Mouse (Mus musculus) lung, postnatal 0 days (tissue): Measurements from ENCODE around the gene Pnrc2. TPM values are rescaled to one million over a fixed set of nuclear protein-coding genes. Genes with fewer than 3 reads are reported as not detected.

Experiments used
- ATAC-seq: fragments of 200-750 bp; cut with Nextera tagmentation; 2 replicates; pipeline ENCODE4 v1.8.0; 2017; ENCODE audit warnings: moderate library complexity
- DNase-seq: peaks from one replicate; pipeline ENCODE4 v3.0.0-alpha.2; 2016; ENCODE audit warnings: low spot score
- H3K27ac ChIP-seq: fragments of 300-500 bp; sonication (generic); 2 replicates; pipeline ENCODE4 v1.5.1; 2014; ENCODE audit warnings: antibody characterized with exemption, mild to moderate bottlenecking, low read length, mixed read lengths
- H3K27me3 ChIP-seq: fragments of 300-500 bp; sonication (generic); replicated peaks from 2 replicates; pipeline ENCODE4 v1.6.1; 2014; ENCODE audit warnings: low read length, mixed read lengths; ENCODE audit not compliant: insufficient read depth
- H3K36me3 ChIP-seq: fragments of 300-500 bp; sonication (generic); 2 replicates; pipeline ENCODE4 v1.6.1; 2014; ENCODE audit warnings: low read length, mixed read lengths; ENCODE audit not compliant: insufficient read depth
- H3K4me1 ChIP-seq: fragments of 300-500 bp; sonication (generic); 2 replicates; pipeline ENCODE4 v1.6.1; 2014; ENCODE audit warnings: antibody characterized with exemption, low read depth, low read length, mixed read lengths; ENCODE audit not compliant: insufficient read depth
- H3K4me2 ChIP-seq: fragments of 300-500 bp; sonication (generic); replicated peaks from 2 replicates; pipeline ENCODE4 v1.6.1; 2014; ENCODE audit warnings: low read depth, mild to moderate bottlenecking, low read length, moderate library complexity, mixed read lengths
- H3K4me3 ChIP-seq: fragments of 300-500 bp; sonication (generic); 2 replicates; pipeline ENCODE4 v1.5.1; 2014; ENCODE audit warnings: low read depth, low read length
- H3K9ac ChIP-seq: fragments of 300-500 bp; sonication (generic); replicated peaks from 2 replicates; pipeline ENCODE4 v1.6.1; 2014; ENCODE audit warnings: low read depth, mild to moderate bottlenecking
- H3K9me3 ChIP-seq: fragments of 300-500 bp; sonication (generic); 2 replicates; pipeline ENCODE4 v1.6.1; 2016; ENCODE audit warnings: low read length, mixed read lengths
- CTCF ChIP-seq: IDR thresholded peaks from 2 replicates; pipeline ENCODE4 v1.5.1; 2016; ENCODE audit warnings: antibody characterized with exemption, mild to moderate bottlenecking
- EP300 ChIP-seq: IDR thresholded peaks from 2 replicates; pipeline ENCODE4 v1.6.1; 2016; ENCODE audit warnings: antibody characterized with exemption, mild to moderate bottlenecking, control low read depth
- WGBS: fragments of 180-500 bp; shearing (Covaris S2); extraction: QIAGEN DNeasy Blood & Tissue Kit; methylation state at CpG from one replicate; pipeline ENCODE4 v1.1.7; 2014; 5-methylcytosine and 5-hydroxymethylcytosine counted together
- polyA plus RNA-seq: library from polyadenylated mRNA; unstranded; fragments of >200 nt; fragmentation: Nextera tagmentation; extraction: Ambion mirVana; gene quantifications from 2 replicates; pipeline ENCODE4 v1.2.1, GENCODE M21; 2015

Gene Pnrc2
- polyA plus RNA-seq, 1 experiment from 2014 or later = 139 TPM

DNA sequence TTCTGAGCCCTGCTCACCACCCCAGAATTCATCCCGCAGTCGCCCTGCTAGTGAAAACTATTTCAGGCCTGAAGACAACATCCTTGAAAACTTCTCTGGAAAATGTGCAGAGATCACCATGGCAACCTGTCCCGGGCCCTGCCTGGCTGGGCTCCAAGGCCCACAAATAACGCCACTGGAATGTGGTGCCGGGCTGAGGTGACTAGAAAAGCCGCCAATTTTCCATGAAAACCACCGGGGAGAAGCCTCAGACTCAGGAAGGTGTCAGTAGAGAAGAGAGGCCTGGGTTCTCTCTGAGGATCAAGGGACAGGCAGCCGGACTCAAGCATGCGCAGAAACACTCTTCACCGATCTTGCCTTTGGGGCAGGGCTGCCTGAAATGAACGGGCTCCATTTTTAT is 45.2 kb downstream of the Pnrc2 start:
- H3K9me3 ChIP-seq = no peaks in the 10 kb centered on the region
- peak overlapping the region; percentile 84 for H3K27ac ChIP-seq
- peak; percentile 81 for ATAC-seq
- DNase-seq = peak; percentile 95
- H3K27me3 ChIP-seq = no peaks in the 10 kb centered on the region
- TF ChIP-seq CTCF (no peak), EP300 (peak; percentile 76)
- peaks cover 7% of the 10 kb centered on the region; the same call in 1 of the 2 replicates for H3K4me1 ChIP-seq
- H3K9ac ChIP-seq = no peak overlapping the region
- no peaks in the 10 kb centered on the region for H3K36me3 ChIP-seq
- WGBS = 15% methylated on average over 11 of the region's 11 CpGs
- no peak overlapping the region for H3K4me3 ChIP-seq
- peak overlapping the region; percentile 30; the same call in 1 of the 2 replicates for H3K4me2 ChIP-seq

DNA sequence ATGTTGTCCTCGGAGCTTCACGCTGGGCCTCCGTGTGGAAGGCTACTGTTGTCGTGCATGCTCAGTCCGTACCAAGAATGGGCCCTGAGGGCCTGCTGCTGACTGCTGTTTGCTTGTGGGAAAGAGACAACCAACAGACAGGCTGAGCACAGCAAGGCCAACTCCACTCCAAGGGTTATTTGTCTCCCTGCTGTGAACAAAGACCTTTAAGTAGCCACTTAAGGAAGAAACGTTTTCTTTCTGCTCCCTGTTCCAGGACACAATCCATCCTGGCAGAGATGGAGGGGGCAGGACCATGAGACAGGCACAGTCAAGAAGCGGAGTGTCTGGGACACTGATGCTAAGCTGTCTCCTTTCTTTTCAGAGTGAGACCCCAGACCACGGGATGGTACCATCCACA is 49.4 kb downstream of the Pnrc2 start:
- no peak overlapping the region for H3K9ac ChIP-seq
- H3K9me3 ChIP-seq = no peaks in the 10 kb centered on the region
- H3K27ac ChIP-seq = no peak overlapping the region
- no peak for ATAC-seq
- peaks cover 7% of the 10 kb centered on the region; the same call in 1 of the 2 replicates for H3K4me1 ChIP-seq
- H3K4me2 ChIP-seq = no peak overlapping the region
- H3K27me3 ChIP-seq = no peaks in the 10 kb centered on the region
- TF ChIP-seq EP300 = no peak
- TF ChIP-seq CTCF = no peak
- H3K36me3 ChIP-seq = no peaks in the 10 kb centered on the region
- no peak overlapping the region for H3K4me3 ChIP-seq
- no peak for DNase-seq
- WGBS = 34% methylated on average over 8 of the region's 8 CpGs

DNA sequence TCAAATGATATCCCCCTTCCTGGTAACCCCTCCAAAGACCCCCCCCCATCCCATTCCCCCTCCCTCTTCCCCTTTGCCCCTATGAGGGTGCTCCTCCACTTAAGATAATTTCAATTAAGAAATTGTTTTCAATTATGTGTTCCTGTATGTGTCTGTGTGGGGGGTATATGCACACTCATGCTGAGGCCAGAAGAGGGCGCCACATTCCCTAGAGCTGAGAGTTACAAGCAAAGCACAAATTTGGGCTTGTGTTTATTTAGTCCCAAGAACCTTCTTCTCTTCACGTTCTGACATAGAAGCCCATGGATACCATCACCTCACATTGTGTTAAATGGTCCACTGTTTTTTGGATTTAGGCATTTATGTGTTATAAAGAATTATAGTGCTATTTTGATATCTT is 50.4 kb downstream of the Pnrc2 start:
- Histone ChIP-seq H3K36me3 (no peaks in the 10 kb centered on the region), H3K27me3 (no peaks in the 10 kb centered on the region), H3K27ac (no peak overlapping the region), H3K4me3 (no peak overlapping the region), H3K9me3 (no peaks in the 10 kb centered on the region), H3K9ac (no peak overlapping the region), H3K4me1 (no peaks in the 10 kb centered on the region; the same call in 1 of the 2 replicates), H3K4me2 (no peak overlapping the region)
- 40% methylated on average over 2 of the region's 2 CpGs for WGBS
- 0 out of 2 replicates have a peak, but pooled peaks have one; percentile 34 for ATAC-seq
- peak; percentile 83 for TF ChIP-seq CTCF
- no peak for TF ChIP-seq EP300
- DNase-seq = peak; percentile 72

DNA sequence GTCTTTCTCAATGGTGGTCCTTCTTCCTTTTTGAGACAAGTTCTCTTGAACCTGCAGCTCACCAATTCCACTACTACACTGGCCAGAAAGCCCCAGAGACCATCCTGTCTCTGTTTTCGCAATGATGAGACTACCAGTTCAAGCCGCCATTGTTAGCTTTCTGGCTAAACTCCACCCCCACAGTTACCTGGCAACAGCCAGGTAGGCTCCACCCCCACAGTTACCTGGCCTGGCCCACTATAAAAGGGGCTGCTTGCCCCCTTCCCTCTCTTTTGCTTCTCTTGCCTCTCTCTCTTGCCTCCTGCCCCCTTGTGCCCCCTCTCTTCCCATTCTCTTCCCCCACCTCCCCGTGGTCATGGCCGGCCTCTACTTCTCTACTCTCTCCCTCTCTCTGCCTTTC is 51.9 kb downstream of the Pnrc2 start:
- Histone ChIP-seq H3K4me3 (no peak overlapping the region), H3K27ac (no peak overlapping the region), H3K4me2 (no peak overlapping the region), H3K36me3 (no peaks in the 10 kb centered on the region), H3K4me1 (no peaks in the 10 kb centered on the region), H3K27me3 (no peaks in the 10 kb centered on the region), H3K9me3 (no peaks in the 10 kb centered on the region), H3K9ac (no peak overlapping the region)
- ATAC-seq (no peak), DNase-seq (no peak)
- TF ChIP-seq EP300 (no peak), CTCF (no peak)
- WGBS = 84% methylated on average over 4 of the region's 4 CpGs

Other genes starting within 250 kb of the Pnrc2 start
- 2.7 and 3.7 TPM in 2 replicates for gene Ifnlr1, start 187.6 kb downstream of the Pnrc2 start, polyA plus RNA-seq
- gene Il22ra1, start 145.7 kb downstream of the Pnrc2 start, polyA plus RNA-seq = not detected in 2 replicates
- gene Myom3, start 114.1 kb downstream of the Pnrc2 start, polyA plus RNA-seq = 3.0 and 3.3 TPM in 2 replicates
- gene Srsf10, start 18.1 kb downstream of the Pnrc2 start, polyA plus RNA-seq = 153 and 160 TPM in 2 replicates
- 1.9 and 2.2 TPM in 2 replicates for gene Cnr2, start 21.5 kb upstream of the Pnrc2 start, polyA plus RNA-seq
- 107 and 131 TPM in 2 replicates for gene Fuca1, start 46.9 kb upstream of the Pnrc2 start, polyA plus RNA-seq
- 63.6 and 67.7 TPM in 2 replicates for gene Hmgcl, start 72.6 kb upstream of the Pnrc2 start, polyA plus RNA-seq
- gene Gale, start 89.9 kb upstream of the Pnrc2 start, polyA plus RNA-seq = 37.0 and 40.5 TPM in 2 replicates
- gene Lypla2, start 98.8 kb upstream of the Pnrc2 start, polyA plus RNA-seq = 103 and 115 TPM in 2 replicates
- gene Pithd1, start 113.4 kb upstream of the Pnrc2 start, polyA plus RNA-seq = 35.3 and 39.6 TPM in 2 replicates
- gene Eloa, start 147.9 kb upstream of the Pnrc2 start, polyA plus RNA-seq = 25.6 and 26.8 TPM in 2 replicates
- gene Rpl11, start 179.6 kb upstream of the Pnrc2 start, polyA plus RNA-seq = 325 and 355 TPM in 2 replicates